Mouse (Mus musculus) granulocyte monocyte progenitor cell, adult 5-6 weeks (primary cell): ENCODE data around the gene Foxd1. TPM values are rescaled to one million over a fixed set of nuclear protein-coding genes. Genes with fewer than 3 reads are reported as not detected.
A peak's percentile ranks its signal among the peaks of the same experiment; 100 is the strongest.

Experiments
- ATAC-seq: replicated peaks from 2 replicates; pipeline ENCODE4 v1.8.0; 2016; ENCODE audit warnings: mild to moderate bottlenecking, moderate TSS enrichment, inconsistent platforms; ENCODE audit not compliant: poor library complexity, severe bottlenecking
- total RNA-seq, 2 experiments: library from RNA; stranded (forward) in 1 of 2; stranded (reverse) in 1 of 2; fragments of 200-712, 200-1000 nt in 1 of 2; fragments of >200 nt in 1 of 2; fragmentation: Nextera tagmentation in 1 of 2; gene quantifications; 2 replicates each; pipeline ENCODE4 v1.2.3; 2014 to 2017

The Foxd1 gene
- total RNA-seq, 2 experiments from 2014 or later, result not detected

- ATAC-seq, result no peak
Observed at GRCm38 (mm10) chr13:98354871-98355558, 973 bp downstream of the Foxd1 start.

- no peak for ATAC-seq
Observed at GRCm38 (mm10) chr13:98355559-98356111, 1.6 kb downstream of the Foxd1 start.

DNA sequence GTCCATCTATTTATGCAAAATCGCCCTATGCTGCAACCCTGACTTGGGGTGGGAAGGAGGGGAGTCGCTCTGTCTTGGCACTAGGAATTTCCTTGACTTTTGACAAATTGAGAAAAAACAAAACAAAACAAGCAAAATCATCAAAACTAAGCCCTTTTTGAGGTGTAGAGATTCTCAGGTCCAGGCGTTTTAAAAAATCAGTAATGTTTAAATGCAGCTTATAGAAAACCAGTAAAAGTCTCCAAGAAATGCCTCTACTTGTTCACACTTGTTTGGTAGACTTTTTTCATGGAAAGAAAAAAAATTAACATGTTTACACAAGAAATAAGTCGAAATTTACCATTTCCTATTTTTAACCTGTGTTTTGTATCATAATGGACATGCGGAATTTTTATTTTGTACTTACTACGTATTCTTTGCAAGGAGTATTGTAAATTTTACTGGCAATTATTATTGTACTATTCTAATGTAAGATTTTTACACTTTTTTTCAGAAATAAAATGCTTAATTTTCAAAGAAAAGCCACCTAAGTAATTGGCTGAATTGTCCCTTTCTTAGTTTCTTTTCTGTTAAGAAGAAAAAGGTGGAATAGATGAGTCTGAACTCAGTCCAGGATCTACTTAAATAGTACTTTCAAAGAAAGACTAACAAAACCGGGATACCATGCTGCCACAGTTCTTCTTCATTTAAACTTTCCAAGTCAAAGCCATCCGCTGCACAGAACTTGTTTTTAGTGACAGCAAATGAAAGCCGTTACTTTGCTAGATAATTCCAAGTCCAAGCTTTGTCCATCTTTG is 2.3 kb downstream of the Foxd1 start:
- no peak for ATAC-seq

DNA sequence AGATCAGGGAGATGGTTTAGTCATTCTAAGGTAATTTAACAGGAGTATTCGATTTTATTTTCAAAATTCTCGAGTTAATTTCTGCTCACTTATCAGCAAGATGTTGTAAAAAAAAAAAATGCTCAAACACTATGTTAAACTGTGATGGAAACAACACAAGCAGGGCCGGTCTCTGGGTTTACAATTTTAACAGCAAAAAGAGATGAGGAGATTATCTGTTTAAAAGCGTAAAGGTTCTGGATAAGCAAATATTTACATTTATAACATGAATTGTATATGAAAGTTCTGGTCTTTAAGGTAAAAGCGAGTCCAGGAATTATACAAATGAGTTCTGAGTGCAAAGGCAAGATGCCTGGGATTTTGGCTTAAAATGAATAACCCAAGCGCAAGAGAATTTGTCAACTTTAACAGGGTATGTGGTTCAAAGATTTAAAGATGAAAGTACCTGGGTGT is 3.0 kb downstream of the Foxd1 start:
- no peak for ATAC-seq

- no peak for ATAC-seq
Observed at GRCm38 (mm10) chr13:98357433-98358423, 3.7 kb downstream of the Foxd1 start.

- no peak for ATAC-seq
Observed at GRCm38 (mm10) chr13:98358424-98359181, 4.6 kb downstream of the Foxd1 start.

- ATAC-seq, result no peak
Observed at GRCm38 (mm10) chr13:98359337-98359736, 5.3 kb downstream of the Foxd1 start.

- no peak for ATAC-seq
Observed at GRCm38 (mm10) chr13:98360391-98360790, 6.3 kb downstream of the Foxd1 start.

GRCm38 (mm10) chr13:98361161-98361560 is 7.1 kb downstream of the Foxd1 start:
- no peak for ATAC-seq

GRCm38 (mm10) chr13:98363046-98363445 is 9.0 kb downstream of the Foxd1 start:
- no peak for ATAC-seq

DNA sequence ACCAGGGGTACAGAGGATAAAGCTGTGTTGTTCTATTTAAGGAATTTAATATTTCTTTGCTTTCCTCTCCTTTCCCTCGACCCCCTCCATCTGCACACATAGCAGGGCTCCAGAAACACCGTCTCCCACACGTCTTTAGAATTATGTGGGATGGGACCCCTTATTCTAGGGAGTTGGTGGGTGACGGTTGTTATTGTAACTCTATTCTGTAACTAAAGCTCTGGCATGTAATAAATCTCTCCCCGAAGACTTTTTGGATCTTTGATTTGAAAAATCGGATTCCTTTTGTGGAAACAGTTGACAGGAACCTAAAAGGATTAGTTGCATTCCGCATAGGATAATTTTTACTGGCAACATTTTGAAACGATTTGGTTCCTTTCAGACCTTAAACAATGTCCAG is 11.0 kb downstream of the Foxd1 start:
- no peak for ATAC-seq

GRCm38 (mm10) chr13:98365766-98366421 is 11.9 kb downstream of the Foxd1 start:
- ATAC-seq, result peak; percentile 14

DNA sequence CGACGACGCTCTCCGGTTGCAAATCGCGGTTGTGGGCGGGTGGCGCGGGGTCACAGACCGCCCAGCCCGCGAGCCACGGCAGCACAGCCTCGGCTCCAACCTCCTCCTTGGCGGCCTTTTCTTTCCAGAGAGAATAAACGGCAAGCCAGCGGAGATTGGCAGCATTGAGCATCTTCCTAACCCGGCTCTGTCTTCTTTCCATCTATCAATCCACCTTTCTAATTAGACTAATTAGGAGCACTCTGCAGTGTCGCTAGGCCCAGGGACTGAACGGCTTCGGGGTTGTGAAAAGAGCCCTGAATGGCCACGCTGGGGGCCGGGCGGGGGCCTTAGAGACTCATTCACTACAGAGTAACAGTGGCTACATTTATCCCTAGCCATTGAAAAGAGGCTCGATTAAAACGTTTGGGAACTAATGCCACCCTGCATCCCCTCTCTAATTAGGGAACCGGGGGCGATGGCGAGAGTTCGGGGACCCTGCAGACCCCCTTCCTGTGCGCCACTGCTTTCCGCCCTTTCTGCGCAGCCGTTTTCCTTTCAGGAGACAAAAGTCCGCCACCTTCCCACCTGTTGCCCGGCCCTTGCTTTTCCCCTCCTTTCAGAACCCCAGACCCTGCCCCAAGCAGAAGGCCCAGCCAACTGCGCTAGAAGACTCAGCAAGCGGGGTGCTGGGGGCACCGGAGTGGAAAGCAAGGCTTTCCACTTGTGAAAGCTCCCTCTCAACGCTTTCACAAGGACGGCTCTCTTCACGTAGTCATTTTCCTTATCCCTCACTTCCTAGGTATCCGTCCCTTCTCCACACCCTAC is 12.6 kb downstream of the Foxd1 start:
- no peak for ATAC-seq

DNA sequence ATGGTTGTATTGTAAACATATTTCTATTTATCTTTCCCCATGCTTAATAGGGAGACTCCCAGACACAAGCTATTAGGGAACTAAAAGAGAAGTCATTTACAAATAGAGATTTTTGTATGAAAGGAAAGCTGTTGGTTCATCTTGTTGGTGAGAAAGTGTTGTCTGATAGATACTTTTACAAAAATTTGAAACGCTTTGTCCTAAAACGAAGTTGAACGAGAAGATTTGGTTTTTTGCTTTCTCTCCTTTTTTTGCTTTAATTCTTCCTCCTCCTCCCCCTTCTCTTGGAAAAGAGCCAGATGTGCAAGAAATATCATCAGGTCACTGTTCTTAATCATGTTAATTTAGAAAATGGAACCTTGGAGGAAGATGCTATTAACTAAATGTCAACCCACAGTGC is 13.6 kb downstream of the Foxd1 start:
- no peak for ATAC-seq

- ATAC-seq, result no peak
Observed at GRCm38 (mm10) chr13:98369046-98369445, 15.0 kb downstream of the Foxd1 start.

DNA sequence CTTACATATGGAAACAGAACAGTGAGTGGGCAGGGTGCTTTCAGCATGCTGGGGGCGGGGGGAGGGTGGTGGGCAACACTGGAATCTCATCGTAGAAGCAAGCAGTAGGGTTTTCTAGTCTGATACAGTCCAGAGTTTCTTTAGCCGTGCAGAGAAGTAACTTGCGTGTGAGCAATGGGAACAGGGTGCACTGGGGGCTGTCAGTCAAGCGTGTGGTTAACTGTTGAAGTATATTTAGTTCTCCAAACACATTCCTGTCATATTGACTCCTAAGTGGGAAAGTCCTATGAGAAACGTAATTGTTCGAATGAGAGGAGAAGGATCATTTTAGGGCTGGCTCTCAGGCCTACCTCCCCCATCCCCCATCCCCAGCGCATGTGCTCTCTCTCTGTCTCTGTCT is 20.5 kb downstream of the Foxd1 start:
- no peak for ATAC-seq

GRCm38 (mm10) chr13:98374979-98375378 is 20.9 kb downstream of the Foxd1 start:
- no peak for ATAC-seq

DNA sequence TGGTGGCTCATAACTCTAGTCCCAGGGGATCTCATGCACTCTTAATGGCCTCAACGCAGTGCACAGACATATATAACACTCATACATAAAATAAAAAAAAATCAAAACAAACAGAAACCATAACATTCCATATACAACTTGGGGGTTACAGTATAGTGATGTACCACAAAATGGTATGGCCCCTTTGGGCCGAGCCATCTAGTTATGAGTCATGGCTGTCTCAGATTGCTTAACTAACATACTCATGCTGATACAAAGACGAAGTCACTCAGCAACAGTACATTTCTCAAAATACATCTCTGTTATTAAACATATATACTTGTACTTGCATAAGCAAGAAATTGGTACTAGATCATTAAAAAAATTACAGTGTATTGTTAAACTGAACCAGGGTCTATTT is 23.7 kb downstream of the Foxd1 start:
- no peak for ATAC-seq
